Mouse (Mus musculus): ENCODE data around the gene Recql5.

GRCm38 (mm10) chr11:115929031-115929430, 4.2 kb downstream of the Recql5 start:
- no peak for TF ChIP-seq CTCF (IDR thresholded peaks at IDR 0.05; ENCODE audit: borderline replicate concordance, insufficient read depth, low read length)
- no peak for TF ChIP-seq POLR2A (IDR thresholded peaks at IDR 0.05; ENCODE audit: low read depth, low read length)

Measured in embryonic fibroblast, embryonic 13.5 days (primary cell).